9 mouse cellular contexts compared by ENCODE assay signal in the genomic region with DNA sequence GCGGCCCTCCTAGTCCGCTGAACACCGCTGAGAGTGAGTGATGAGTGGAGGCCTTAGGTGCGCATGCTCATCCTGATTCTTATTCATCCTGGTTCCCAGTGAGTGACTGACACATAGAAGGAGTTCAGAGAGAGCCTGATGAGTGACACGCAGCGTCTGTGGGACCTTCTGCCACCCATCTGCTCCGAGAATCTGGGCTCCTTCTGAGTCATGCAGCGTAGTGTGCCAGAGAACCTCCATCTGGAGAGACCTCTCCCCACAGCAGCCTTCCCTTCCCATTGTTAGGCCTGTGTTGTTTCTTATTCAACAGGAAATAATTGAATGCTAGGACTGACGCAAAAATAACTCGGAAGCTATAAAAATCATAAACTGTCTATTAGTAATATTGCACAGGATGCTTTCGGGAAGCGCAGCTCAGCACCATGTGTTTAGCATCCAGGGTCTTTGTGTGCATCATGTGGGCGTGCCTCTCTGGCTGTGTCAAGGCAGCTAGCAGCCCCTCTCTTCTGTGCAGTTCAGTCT.
DNase-seq lines count a peak whose midpoint lies in the region; ATAC-seq lines count a peak whose summit lies in the region.
"Had no signal": no experiment of that assay in that cellular context is flagged by ENCODE, and none has a peak within 500 bp of the region (broad histone marks: within the 10 kb centered on the region; RNA-seq: fewer than 3 reads in every experiment).

No protein-coding gene starts in this region.

- no peak overlapping the region for H3K27ac ChIP-seq in hindbrain, embryonic 14.5 days
- no peak overlapping the region for H3K27ac ChIP-seq in hindbrain, embryonic 11.5 days (ENCODE audit: low read depth, low read length)
- no peak overlapping the region for H3K27ac ChIP-seq in liver, embryonic 12.5 days
- H3K27ac ChIP-seq: heart, embryonic 13.5 days had no signal

- H3K27me3 ChIP-seq in hindbrain, embryonic 14.5 days (ENCODE audit: control insufficient read depth, insufficient read depth, low read length): no peaks in the 10 kb centered on the region
- no peaks in the 10 kb centered on the region for H3K27me3 ChIP-seq in hindbrain, embryonic 11.5 days (ENCODE audit: control insufficient read depth, insufficient read depth, low read length)
- H3K27me3 ChIP-seq in liver, embryonic 12.5 days (replicated peaks): no peaks in the 10 kb centered on the region
- H3K27me3 ChIP-seq: heart, embryonic 13.5 days had no signal

- 77% methylated on average over 13 of the region's 13 CpGs for WGBS in hindbrain, embryonic 14.5 days
- 87% methylated on average over 13 of the region's 13 CpGs for WGBS in hindbrain, embryonic 11.5 days
- 74% methylated on average over 13 of the region's 13 CpGs for WGBS in liver, embryonic 12.5 days (ENCODE audit: insufficient replicate concordance)

- no peak overlapping the region for H3K4me2 ChIP-seq in hindbrain, embryonic 14.5 days (replicated peaks)
- no peak overlapping the region for H3K4me2 ChIP-seq in hindbrain, embryonic 11.5 days (replicated peaks; ENCODE audit: low read depth, low read length)
- H3K4me2 ChIP-seq in liver, embryonic 12.5 days: no peak overlapping the region
- H3K4me2 ChIP-seq: heart, embryonic 13.5 days had no signal

- DNase-seq in hindbrain, embryonic 14.5 days (ENCODE audit: low spot score): no peak
- DNase-seq in hindbrain, embryonic 11.5 days (ENCODE audit: low spot score): no peak
- DNase-seq in cerebellum, postnatal 25 days: peak; percentile 36 to 67
- peak; percentile 91 to 93 for DNase-seq in layer of hippocampus, adult 8-10 months (ENCODE audit: low spot score in 2 of 2)
- peak; percentile 62 for DNase-seq in lung, postnatal 14 days
- no peak for DNase-seq in gastrocnemius, adult 8-10 months (ENCODE audit: low spot score in 2 of 2)
- no peak for DNase-seq in thymus, postnatal 25 days

- H3K9ac ChIP-seq in hindbrain, embryonic 14.5 days: no peak overlapping the region
- no peak overlapping the region for H3K9ac ChIP-seq in hindbrain, embryonic 11.5 days (ENCODE audit: low read depth, low read length)
- no peak overlapping the region for H3K9ac ChIP-seq in liver, embryonic 12.5 days
- H3K9ac ChIP-seq: heart, embryonic 13.5 days had no signal

- H3K4me3 ChIP-seq in hindbrain, embryonic 14.5 days (replicated peaks; ENCODE audit: low read length): no peak overlapping the region
- no peak overlapping the region for H3K4me3 ChIP-seq in hindbrain, embryonic 11.5 days (ENCODE audit: low read depth, low read length)
- H3K4me3 ChIP-seq in liver, embryonic 12.5 days: no peak overlapping the region
- H3K4me3 ChIP-seq: heart, embryonic 13.5 days had no signal

- ATAC-seq in hindbrain, embryonic 14.5 days (ENCODE audit: low FRiP score): peak; percentile 62
- no peak for ATAC-seq in hindbrain, embryonic 11.5 days (ENCODE audit: low FRiP score)
- no peak for ATAC-seq in liver, embryonic 12.5 days

- H3K4me1 ChIP-seq in hindbrain, embryonic 14.5 days (replicated peaks; ENCODE audit: control insufficient read depth, insufficient read depth, low read length): 0 out of 2 replicates have a peak, but pooled peaks cover 3% of the 10 kb centered on the region
- no peaks in the 10 kb centered on the region for H3K4me1 ChIP-seq in hindbrain, embryonic 11.5 days (replicated peaks; ENCODE audit: control insufficient read depth, insufficient read depth, low read length)
- no peaks in the 10 kb centered on the region for H3K4me1 ChIP-seq in liver, embryonic 12.5 days
- H3K4me1 ChIP-seq: heart, embryonic 13.5 days had no signal

- H3K9me3 ChIP-seq in hindbrain, embryonic 14.5 days (ENCODE audit: control insufficient read depth, low read length): no peaks in the 10 kb centered on the region
- H3K9me3 ChIP-seq in hindbrain, embryonic 11.5 days (ENCODE audit: control insufficient read depth, low read length): no peaks in the 10 kb centered on the region
- no peaks in the 10 kb centered on the region for H3K9me3 ChIP-seq in liver, embryonic 12.5 days (replicated peaks)
- H3K9me3 ChIP-seq: heart, embryonic 13.5 days had no signal

- no peaks in the 10 kb centered on the region for H3K36me3 ChIP-seq in hindbrain, embryonic 14.5 days (replicated peaks; ENCODE audit: control insufficient read depth, insufficient read depth)
- no peaks in the 10 kb centered on the region for H3K36me3 ChIP-seq in hindbrain, embryonic 11.5 days (ENCODE audit: control insufficient read depth, insufficient read depth, low read length)
- H3K36me3 ChIP-seq in liver, embryonic 12.5 days: no peaks in the 10 kb centered on the region
- H3K36me3 ChIP-seq: heart, embryonic 13.5 days had no signal

Comparison
In these comparisons a context has a peak if more than half of its experiments do, and no peak if none do; other contexts are left out.
1. DNase-seq: peak in cerebellum, postnatal 25 days (2 of 2), layer of hippocampus, adult 8-10 months (2 of 2) and lung, postnatal 14 days (single experiment); none in hindbrain, embryonic 14.5 days (single experiment), hindbrain, embryonic 11.5 days (single experiment), gastrocnemius, adult 8-10 months (0 of 2) and thymus, postnatal 25 days (single experiment).